Mouse (Mus musculus): ENCODE measurements at regions not wholly inside any gene's neighbourhood (a gene's known extent, or its start where the extent isn't known, plus 50 kb on each side); places are given as distances from the start of the nearest gene placed in this dataset.
"Not testable (repeated sequence)": the region's sequence is repeated elsewhere in the genome, so short reads cannot be mapped to it uniquely, and the experiment has no call there.

DNA sequence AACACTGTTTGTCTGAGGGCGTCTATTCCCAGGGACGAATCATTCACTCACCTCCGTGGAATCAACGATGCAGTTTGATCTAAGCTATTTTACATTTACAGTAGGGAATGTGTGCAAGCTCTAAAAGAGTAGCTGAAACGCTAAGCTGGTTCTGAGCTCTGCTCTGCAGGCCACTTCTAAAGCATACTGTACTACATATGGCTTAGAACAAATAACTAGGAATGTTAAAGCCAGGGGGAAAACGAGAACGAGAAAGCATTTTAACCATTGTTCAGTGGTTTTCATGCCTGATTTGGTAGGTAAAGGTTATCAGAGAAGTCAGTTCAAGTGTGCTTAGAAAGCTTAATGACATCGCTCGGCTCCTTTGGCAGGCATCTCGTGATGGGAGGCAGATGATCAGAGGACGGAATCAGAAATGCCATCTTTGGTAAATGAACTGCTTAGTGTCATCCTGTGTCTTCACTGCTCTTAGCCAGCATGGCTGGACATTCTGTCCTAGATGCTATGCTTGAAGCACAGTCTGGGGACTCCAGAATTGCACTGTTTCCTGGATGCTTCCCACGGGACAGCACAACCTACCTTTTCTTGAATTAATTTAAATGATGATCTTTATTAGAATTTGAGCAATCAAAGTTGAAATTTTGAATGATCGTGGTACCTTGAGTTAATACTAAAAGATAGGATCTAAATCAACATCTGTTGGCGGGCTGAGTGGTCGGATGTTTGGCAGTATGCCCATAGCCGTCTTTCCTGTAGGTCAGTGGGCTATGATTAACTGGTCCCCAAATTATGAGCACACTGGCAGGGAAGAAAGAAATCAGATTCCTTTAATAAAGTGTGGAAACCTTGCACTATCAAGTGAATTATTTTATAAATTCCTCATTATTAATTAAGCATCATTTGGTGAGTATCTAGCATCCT is 495.2 kb downstream of the Hace1 start:
- DNase-seq (ENCODE audit: low read depth, low spot score), result no peak

DNA sequence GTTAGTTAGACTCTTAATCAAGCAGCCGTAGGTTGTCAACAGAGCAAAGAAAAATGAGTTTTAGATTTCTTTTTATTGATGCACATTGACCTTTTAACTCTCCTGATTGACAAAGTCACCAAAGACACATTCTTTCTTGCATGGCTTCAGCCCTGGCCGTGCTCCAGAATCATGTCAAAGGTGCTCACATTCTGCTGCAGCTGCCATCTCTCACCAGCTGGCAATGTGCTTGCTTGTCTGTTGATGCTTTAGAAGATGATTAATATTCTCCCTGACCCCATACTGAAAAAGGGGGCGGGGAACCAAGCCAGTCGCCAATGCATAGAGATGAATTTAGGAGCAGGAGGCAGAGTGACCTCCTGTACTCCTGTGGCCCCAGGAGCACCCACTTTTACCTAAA is 510.1 kb downstream of the Hace1 start:
- no peak for DNase-seq (ENCODE audit: low read depth, low spot score)

- DNase-seq (ENCODE audit: low read depth, low spot score), result no peak
These were observed 523.2 kb downstream of the Hace1 start for GRCm38 (mm10) chr10:46100837-46101236.

GRCm38 (mm10) chr10:46108810-46109209 is 531.2 kb downstream of the Hace1 start:
- DNase-seq (ENCODE audit: low read depth, low spot score), result no peak

GRCm38 (mm10) chr10:46114631-46115130 is 537.1 kb downstream of the Hace1 start:
- no peak for DNase-seq (ENCODE audit: low read depth, low spot score)

- DNase-seq (ENCODE audit: low read depth, low spot score), result not testable (repeated sequence)
These were observed 544.8 kb downstream of the Hace1 start for GRCm38 (mm10) chr10:46122409-46122808.

- DNase-seq (ENCODE audit: low read depth, low spot score), result no peak
These were observed 546.2 kb downstream of the Hace1 start for GRCm38 (mm10) chr10:46123795-46124194.

GRCm38 (mm10) chr10:46135120-46135748 is 557.6 kb downstream of the Hace1 start:
- no peak for DNase-seq (ENCODE audit: low read depth, low spot score)

- no peak for DNase-seq (ENCODE audit: low read depth, low spot score)
These were observed 596.4 kb downstream of the Hace1 start for GRCm38 (mm10) chr10:46174035-46174434.

DNA sequence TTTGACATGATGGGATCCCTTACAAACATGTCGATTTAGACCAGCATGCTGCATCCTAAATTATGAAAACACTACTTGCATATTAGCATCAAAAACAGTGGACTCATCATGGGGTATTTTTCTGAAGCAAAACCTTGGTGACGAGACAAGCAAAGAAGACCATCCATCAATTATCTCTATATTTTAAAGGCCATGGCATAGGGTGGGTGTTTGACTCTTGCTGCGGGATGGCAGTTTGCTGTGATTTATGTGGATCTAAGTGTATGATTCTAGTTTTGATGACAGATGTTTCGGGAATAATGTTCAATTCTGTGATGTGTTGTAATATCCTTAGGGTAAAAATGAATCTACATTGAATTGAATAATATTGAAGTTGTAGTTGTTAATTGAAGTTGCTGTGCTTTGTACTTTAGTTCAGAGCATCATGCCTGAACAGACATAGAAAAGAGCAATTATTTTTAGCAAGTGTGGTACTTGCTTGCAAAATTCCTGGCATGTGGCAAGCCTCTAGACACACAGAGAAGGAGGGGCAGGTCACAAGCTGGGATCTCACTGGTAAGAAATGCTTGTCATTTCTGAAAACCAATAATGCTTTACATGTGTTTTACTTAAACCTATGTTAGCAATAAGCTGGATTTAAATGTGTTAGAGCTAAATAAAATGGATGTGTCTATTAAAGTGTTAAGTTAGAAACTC is 608.3 kb downstream of the Hace1 start:
- no peak for DNase-seq (ENCODE audit: low read depth, low spot score)

- DNase-seq (ENCODE audit: low read depth, low spot score), result no peak
These were observed 616.5 kb downstream of the Hace1 start for GRCm38 (mm10) chr10:46194143-46194542.

DNA sequence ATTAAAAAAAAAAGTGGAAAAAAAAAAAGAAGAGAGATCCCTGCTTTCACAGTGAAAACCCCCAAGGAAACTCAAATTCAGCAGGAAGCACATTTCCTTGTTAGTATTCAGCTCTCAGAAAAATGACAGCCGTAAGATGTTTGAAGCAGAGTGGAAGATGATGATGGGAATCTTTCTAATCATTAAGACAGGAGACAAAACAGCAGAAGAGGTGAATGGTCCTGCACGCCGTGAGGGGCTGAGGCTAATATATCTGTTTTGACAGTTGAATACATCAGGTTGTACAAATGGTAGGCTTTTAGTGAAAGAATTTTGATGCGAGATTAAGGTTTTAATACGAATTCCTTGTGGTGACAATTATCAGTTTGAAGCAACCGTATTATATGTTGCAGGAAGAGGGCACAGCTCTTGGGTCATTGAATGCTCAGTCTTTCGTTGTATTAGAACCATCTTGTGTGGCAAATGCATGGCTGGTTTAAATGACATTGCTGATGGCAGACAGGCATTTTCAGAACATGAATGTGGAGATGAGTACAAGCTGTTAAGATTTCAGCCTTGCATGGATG is 649.3 kb downstream of the Hace1 start:
- DNase-seq (ENCODE audit: low read depth, low spot score), result no peak

DNA sequence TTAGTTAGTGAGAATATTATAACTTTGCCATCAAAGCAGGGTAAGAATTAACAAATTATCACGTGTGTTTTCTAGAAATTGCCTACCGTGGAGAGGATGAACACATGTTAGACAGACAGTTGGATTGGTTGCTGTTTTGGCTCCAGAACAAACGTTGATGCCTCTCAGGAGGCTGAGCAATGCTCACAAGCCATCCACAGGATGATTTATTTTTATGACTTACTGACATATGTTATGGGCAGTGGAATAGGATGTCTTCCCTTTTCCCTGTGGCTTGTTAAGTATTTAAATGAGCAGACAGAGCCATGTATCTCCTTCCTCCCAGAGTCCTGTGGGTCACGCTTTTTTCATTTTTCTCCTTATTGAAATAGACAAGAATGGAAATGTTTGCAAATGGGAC is 652.0 kb downstream of the Hace1 start:
- no peak for DNase-seq (ENCODE audit: low read depth, low spot score)

GRCm38 (mm10) chr10:46235581-46235980 is 658.0 kb downstream of the Hace1 start:
- no peak for DNase-seq (ENCODE audit: low read depth, low spot score)

- DNase-seq (ENCODE audit: low read depth, low spot score), result no peak
These were observed 677.9 kb downstream of the Hace1 start for GRCm38 (mm10) chr10:46255575-46255974.

- no peak for DNase-seq (ENCODE audit: low read depth, low spot score)
These were observed 692.1 kb downstream of the Hace1 start for GRCm38 (mm10) chr10:46269710-46270109.

DNA sequence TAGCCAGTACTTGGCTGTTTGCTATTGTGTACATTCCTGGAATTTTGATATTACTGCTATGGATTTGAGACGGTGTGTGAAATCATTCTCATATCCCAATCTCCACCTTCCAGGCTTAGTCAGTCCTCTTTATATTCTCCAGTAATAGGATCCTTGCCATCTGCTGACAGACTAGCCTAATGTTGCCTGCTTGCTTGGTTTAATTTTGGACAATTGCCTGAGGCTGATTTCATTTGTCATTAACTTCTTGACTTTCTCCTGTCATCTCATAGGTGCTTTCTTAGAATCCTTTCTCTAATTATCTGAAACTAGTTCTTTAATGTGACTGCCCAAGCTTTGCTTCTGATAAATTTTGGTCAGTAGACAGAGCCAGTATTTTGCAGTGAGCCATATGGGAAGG is 696.2 kb downstream of the Hace1 start:
- DNase-seq (ENCODE audit: low read depth, low spot score), result no peak

GRCm38 (mm10) chr10:46294290-46294689 is 716.7 kb downstream of the Hace1 start:
- DNase-seq (ENCODE audit: low read depth, low spot score), result no peak

- DNase-seq (ENCODE audit: low read depth, low spot score), result no peak
These were observed 720.7 kb downstream of the Hace1 start for GRCm38 (mm10) chr10:46298352-46298751.

GRCm38 (mm10) chr10:46299521-46299920 is 721.9 kb downstream of the Hace1 start:
- no peak for DNase-seq (ENCODE audit: low read depth, low spot score)

- no peak for DNase-seq (ENCODE audit: low read depth, low spot score)
These were observed 742.9 kb downstream of the Hace1 start for GRCm38 (mm10) chr10:46320328-46321038.

All from skeletal muscle tissue, adult 2 months (tissue).